Mouse (Mus musculus): ENCODE measurements around the gene Rasgrp3. TPM values are rescaled to one million over a fixed set of nuclear protein-coding genes. Genes with fewer than 3 reads are reported as not detected.

Gene Rasgrp3
- total and polyA plus RNA-seq, 2 experiments from 2014 or later: 4.8 to 8.1 TPM

DNA sequence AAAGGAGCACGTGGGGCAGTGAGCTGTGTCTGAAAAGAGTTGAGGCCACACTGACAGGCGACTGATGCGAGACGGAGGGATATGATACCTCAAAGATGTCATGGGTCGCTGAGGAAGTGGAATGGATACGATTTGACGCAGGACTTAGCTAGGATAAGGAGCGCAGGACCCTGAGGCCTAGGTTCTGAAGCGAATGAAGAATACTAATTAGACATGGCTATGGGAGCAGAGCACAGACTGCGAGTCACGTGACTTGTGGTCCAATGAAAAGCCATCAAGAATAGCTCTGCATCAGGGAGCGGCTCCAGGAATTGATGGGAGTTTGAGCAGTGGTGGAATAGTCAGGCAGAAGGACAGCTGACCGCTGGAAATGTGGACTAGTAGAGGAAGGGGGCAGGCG, 3.4 kb downstream of the Rasgrp3 start:
- H3K9me3 ChIP-seq (ENCODE audit: low read length): no peaks in the 10 kb centered on the region
- H3K9ac ChIP-seq (replicated peaks; ENCODE audit: low read length, poor library complexity, severe bottlenecking): no peak overlapping the region
- no peaks in the 10 kb centered on the region for H3K4me1 ChIP-seq (ENCODE audit: insufficient read depth, low read length)
- H3K4me2 ChIP-seq (ENCODE audit: low read depth, low read length, poor library complexity, severe bottlenecking): no peak overlapping the region
- 59% methylated on average over 14 of the region's 14 CpGs for WGBS
- no peaks in the 10 kb centered on the region for H3K27me3 ChIP-seq (ENCODE audit: insufficient read depth, low read length)
- no peak overlapping the region for H3K4me3 ChIP-seq (ENCODE audit: low read depth, low read length)
- no peak overlapping the region for H3K27ac ChIP-seq (ENCODE audit: low read depth, low read length)
- no peak for DNase-seq (ENCODE audit: low spot score)
- no peaks in the 10 kb centered on the region for H3K36me3 ChIP-seq (ENCODE audit: insufficient read depth, low read length)
- no peak for TF ChIP-seq CTCF (IDR thresholded peaks at IDR 0.05)
- 0 out of 2 replicates have a peak, but pooled peaks have one; percentile 29 for ATAC-seq (ENCODE audit: low FRiP score)

DNA sequence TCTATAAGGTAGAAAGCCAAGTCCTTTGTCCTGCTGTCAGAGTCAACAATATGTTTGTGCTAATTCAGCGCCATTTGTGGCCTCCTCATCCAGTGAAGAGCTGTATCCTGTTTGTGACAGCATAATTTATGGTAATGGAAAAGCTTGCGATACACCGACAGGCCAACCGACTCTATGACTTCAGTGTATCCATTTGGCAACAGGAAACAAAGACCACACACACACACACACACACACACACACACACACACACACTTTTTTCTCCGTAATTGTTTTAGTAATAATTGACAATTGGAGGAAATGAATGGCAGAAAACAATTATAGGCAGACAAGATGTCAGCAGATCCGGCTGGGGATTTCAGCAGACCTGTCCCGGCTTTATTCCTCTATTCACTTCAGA, 4.9 kb downstream of the Rasgrp3 start:
- no peak for DNase-seq (ENCODE audit: low spot score)
- Histone ChIP-seq H3K36me3 (ENCODE audit: insufficient read depth, low read length) (no peaks in the 10 kb centered on the region), H3K4me1 (ENCODE audit: insufficient read depth, low read length) (no peaks in the 10 kb centered on the region), H3K27ac (ENCODE audit: low read depth, low read length) (no peak overlapping the region), H3K4me2 (ENCODE audit: low read depth, low read length, poor library complexity, severe bottlenecking) (no peak overlapping the region), H3K27me3 (ENCODE audit: insufficient read depth, low read length) (no peaks in the 10 kb centered on the region), H3K9me3 (ENCODE audit: low read length) (no peaks in the 10 kb centered on the region), H3K4me3 (ENCODE audit: low read depth, low read length) (no peak overlapping the region), H3K9ac (replicated peaks; ENCODE audit: low read length, poor library complexity, severe bottlenecking) (no peak overlapping the region)
- ATAC-seq (ENCODE audit: low FRiP score): no peak
- TF ChIP-seq CTCF (IDR thresholded peaks at IDR 0.05): no peak
- WGBS: 48% methylated on average over 7 of the region's 7 CpGs

DNA sequence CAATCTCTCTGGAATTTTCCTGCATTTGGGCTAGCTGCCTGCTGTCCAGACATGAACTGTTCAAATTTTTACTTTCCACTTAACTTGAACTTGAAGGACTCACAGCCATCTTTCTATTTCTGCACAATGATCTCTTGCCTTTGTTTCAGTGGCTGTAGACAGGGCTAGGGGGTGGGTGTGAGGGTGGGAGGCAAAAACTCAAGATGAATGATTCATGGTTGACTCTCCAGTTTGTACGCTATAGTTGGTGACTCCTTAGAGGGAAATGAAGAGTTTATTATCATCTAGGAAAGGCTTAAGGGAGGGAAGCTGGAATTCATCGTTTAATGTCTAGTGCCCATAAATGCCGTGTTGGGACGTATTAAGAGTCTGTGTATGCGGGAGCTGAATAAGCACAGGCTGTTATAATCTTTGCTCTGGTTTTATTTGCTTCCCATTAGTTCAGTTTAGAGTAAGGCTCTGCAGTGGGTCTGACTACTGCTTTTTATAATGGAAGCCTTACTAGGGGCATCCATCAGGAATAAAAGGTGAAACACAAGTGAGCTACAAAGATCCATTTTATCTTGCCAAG, 5.6 kb downstream of the Rasgrp3 start:
- no peaks in the 10 kb centered on the region for H3K27me3 ChIP-seq (ENCODE audit: insufficient read depth, low read length)
- 66% methylated on average over 5 of the region's 5 CpGs for WGBS
- no peak for TF ChIP-seq CTCF (IDR thresholded peaks at IDR 0.05)
- H3K4me2 ChIP-seq (ENCODE audit: low read depth, low read length, poor library complexity, severe bottlenecking): no peak overlapping the region
- H3K27ac ChIP-seq (ENCODE audit: low read depth, low read length): no peak overlapping the region
- no peaks in the 10 kb centered on the region for H3K36me3 ChIP-seq (ENCODE audit: insufficient read depth, low read length)
- H3K9me3 ChIP-seq (ENCODE audit: low read length): no peaks in the 10 kb centered on the region
- DNase-seq (ENCODE audit: low spot score) (no peak), ATAC-seq (ENCODE audit: low FRiP score) (no peak)
- H3K9ac ChIP-seq (replicated peaks; ENCODE audit: low read length, poor library complexity, severe bottlenecking): no peak overlapping the region
- H3K4me1 ChIP-seq (ENCODE audit: insufficient read depth, low read length): no peaks in the 10 kb centered on the region
- H3K4me3 ChIP-seq (ENCODE audit: low read depth, low read length): no peak overlapping the region

DNA sequence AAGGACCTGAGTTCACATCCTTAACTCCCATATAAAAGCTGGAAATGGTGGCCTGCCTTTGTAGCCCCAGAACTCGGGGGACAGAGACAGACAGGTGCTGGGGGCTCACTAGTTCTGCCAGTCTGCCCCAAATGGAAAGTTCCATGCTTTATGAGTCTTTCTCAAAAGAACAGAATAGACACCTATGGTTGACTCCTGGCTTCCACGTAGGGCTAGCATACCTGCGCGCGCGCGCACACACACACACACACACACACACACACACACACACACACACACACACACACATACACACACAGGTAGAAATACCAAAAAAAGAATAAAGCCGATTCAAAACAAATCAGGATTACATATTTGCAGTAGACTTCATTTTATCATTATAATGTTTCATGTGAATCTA, 6.7 kb downstream of the Rasgrp3 start:
- DNase-seq (ENCODE audit: low spot score) (no peak), ATAC-seq (ENCODE audit: low FRiP score) (no peak)
- Histone ChIP-seq H3K4me3 (ENCODE audit: low read depth, low read length) (no peak overlapping the region), H3K27ac (ENCODE audit: low read depth, low read length) (no peak overlapping the region), H3K36me3 (ENCODE audit: insufficient read depth, low read length) (no peaks in the 10 kb centered on the region), H3K4me1 (ENCODE audit: insufficient read depth, low read length) (no peaks in the 10 kb centered on the region), H3K9me3 (ENCODE audit: low read length) (no peaks in the 10 kb centered on the region), H3K9ac (replicated peaks; ENCODE audit: low read length, poor library complexity, severe bottlenecking) (no peak overlapping the region), H3K4me2 (ENCODE audit: low read depth, low read length, poor library complexity, severe bottlenecking) (no peak overlapping the region), H3K27me3 (ENCODE audit: insufficient read depth, low read length) (no peaks in the 10 kb centered on the region)
- no peak for TF ChIP-seq CTCF (IDR thresholded peaks at IDR 0.05)
- WGBS: 97% methylated on average over 8 of the region's 8 CpGs

DNA sequence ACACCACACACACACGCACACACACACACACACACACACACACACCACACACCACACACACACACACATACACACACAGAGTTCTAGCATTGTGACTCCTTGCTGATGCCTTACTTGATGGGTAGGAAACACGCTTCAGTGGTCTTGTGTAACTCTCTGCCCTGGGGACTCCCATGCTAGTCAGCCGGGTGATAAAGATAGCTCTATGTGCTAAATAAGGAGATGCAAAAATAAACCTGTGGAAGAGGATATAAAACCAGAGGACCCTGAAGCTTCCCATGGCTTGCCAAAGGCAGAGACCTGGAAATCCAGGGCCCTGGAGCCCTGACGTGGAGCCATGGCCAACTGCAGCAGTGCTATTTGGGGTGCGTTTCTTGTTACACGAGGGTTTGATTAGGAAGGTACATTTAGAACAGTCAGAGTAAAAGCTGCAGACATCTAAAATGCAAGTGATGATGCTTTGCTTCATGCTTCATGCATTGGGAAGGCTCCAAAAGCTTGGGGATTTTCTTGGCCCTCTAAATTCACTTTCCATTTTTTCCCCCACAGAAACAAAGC, 7.4 kb downstream of the Rasgrp3 start:
- Histone ChIP-seq H3K36me3 (ENCODE audit: insufficient read depth, low read length) (no peaks in the 10 kb centered on the region), H3K9me3 (ENCODE audit: low read length) (no peaks in the 10 kb centered on the region), H3K4me3 (ENCODE audit: low read depth, low read length) (no peak overlapping the region), H3K4me2 (ENCODE audit: low read depth, low read length, poor library complexity, severe bottlenecking) (no peak overlapping the region), H3K27ac (ENCODE audit: low read depth, low read length) (no peak overlapping the region), H3K4me1 (ENCODE audit: insufficient read depth, low read length) (no peaks in the 10 kb centered on the region), H3K9ac (replicated peaks; ENCODE audit: low read length, poor library complexity, severe bottlenecking) (no peak overlapping the region), H3K27me3 (ENCODE audit: insufficient read depth, low read length) (no peaks in the 10 kb centered on the region)
- ATAC-seq (ENCODE audit: low FRiP score): no peak
- DNase-seq (ENCODE audit: low spot score): no peak
- WGBS: 79% methylated on average over 5 of the region's 6 CpGs
- no peak for TF ChIP-seq CTCF (IDR thresholded peaks at IDR 0.05)

DNA sequence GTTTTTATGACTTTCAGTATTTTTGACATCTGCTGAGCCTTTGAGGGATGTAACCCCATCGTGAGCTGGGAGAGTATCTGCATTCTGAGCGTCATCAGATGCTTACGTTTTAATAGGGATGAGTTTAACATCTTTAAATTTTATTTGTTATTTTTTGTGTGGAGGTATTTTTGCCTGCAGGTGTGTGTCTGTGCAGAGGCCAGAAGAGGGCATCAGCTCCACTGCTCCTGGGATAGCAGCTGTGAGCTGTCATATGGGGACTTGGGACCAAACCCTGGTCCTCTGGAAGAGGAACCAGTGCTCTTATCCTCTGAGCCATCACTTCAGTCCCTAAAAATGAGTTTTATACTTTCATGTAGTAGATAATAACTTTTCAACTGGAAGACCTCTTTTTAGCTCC, 12.6 kb downstream of the Rasgrp3 start:
- 95% methylated on average over 3 of the region's 3 CpGs for WGBS

More for the DNA sequence above, 12.6 kb downstream of the Rasgrp3 start:
- no peaks in the 10 kb centered on the region for H3K4me1 ChIP-seq (ENCODE audit: insufficient read depth, low read length)
- no peak overlapping the region for H3K9ac ChIP-seq (replicated peaks; ENCODE audit: low read length, poor library complexity, severe bottlenecking)
- no peaks in the 10 kb centered on the region for H3K9me3 ChIP-seq (ENCODE audit: low read length)
- no peak overlapping the region for H3K27ac ChIP-seq (ENCODE audit: low read depth, low read length)
- H3K36me3 ChIP-seq (ENCODE audit: insufficient read depth, low read length): no peaks in the 10 kb centered on the region
- DNase-seq (ENCODE audit: low spot score) (no peak), ATAC-seq (ENCODE audit: low FRiP score) (no peak)
- no peak for TF ChIP-seq CTCF (IDR thresholded peaks at IDR 0.05)
- no peak overlapping the region for H3K4me3 ChIP-seq (ENCODE audit: low read depth, low read length)
- H3K27me3 ChIP-seq (ENCODE audit: insufficient read depth, low read length): no peaks in the 10 kb centered on the region
- no peak overlapping the region for H3K4me2 ChIP-seq (ENCODE audit: low read depth, low read length, poor library complexity, severe bottlenecking)
